Mouse (Mus musculus): ENCODE measurements at regions not wholly inside any gene's neighbourhood (a gene's known extent, or its start where the extent isn't known, plus 50 kb on each side); places are given as distances from the start of the nearest gene placed in this dataset.

- H3K9me3 ChIP-seq = no peaks in the 10 kb centered on the region
- H3K36me3 ChIP-seq = no peaks in the 10 kb centered on the region
- H3K9ac ChIP-seq = no peak overlapping the region
- 64% methylated on average over 3 of the region's 3 CpGs for WGBS
- ATAC-seq (ENCODE audit: insufficient number of reproducible peaks, low FRiP score, low TSS enrichment, low read depth) = no peak
- H3K27me3 ChIP-seq = 0 out of 2 replicates have a peak, but pooled peaks cover 6% of the 10 kb centered on the region
- H3K4me2 ChIP-seq = no peak overlapping the region
- H3K4me1 ChIP-seq = 0 out of 2 replicates have a peak, but pooled peaks cover 3% of the 10 kb centered on the region
- H3K27ac ChIP-seq = no peak overlapping the region
- H3K4me3 ChIP-seq = no peak overlapping the region
Measured at GRCm38 (mm10) chr10:119028480-119029137, 158.6 kb upstream of the Dyrk2 start.

- ATAC-seq (ENCODE audit: insufficient number of reproducible peaks, low FRiP score, low TSS enrichment, low read depth) = no peak
- Histone ChIP-seq H3K4me3 (no peak overlapping the region), H3K9me3 (no peaks in the 10 kb centered on the region), H3K27ac (no peak overlapping the region), H3K27me3 (0 out of 2 replicates have a peak, but pooled peaks cover 6% of the 10 kb centered on the region), H3K9ac (no peak overlapping the region), H3K4me1 (0 out of 2 replicates have a peak, but pooled peaks cover 3% of the 10 kb centered on the region), H3K4me2 (no peak overlapping the region), H3K36me3 (no peaks in the 10 kb centered on the region)
- 48% methylated on average over 6 of the region's 6 CpGs for WGBS
Measured at GRCm38 (mm10) chr10:119027241-119027901, 157.4 kb upstream of the Dyrk2 start.

- no peak overlapping the region for H3K4me2 ChIP-seq
- 57% methylated on average over 4 of the region's 4 CpGs for WGBS
- H3K27me3 ChIP-seq = 0 out of 2 replicates have a peak, but pooled peaks cover 6% of the 10 kb centered on the region
- H3K27ac ChIP-seq = no peak overlapping the region
- no peaks in the 10 kb centered on the region for H3K36me3 ChIP-seq
- no peak overlapping the region for H3K9ac ChIP-seq
- ATAC-seq (ENCODE audit: insufficient number of reproducible peaks, low FRiP score, low TSS enrichment, low read depth) = no peak
- H3K4me3 ChIP-seq = no peak overlapping the region
- H3K9me3 ChIP-seq = no peaks in the 10 kb centered on the region
- 0 out of 2 replicates have a peak, but pooled peaks cover 3% of the 10 kb centered on the region for H3K4me1 ChIP-seq
Measured at GRCm38 (mm10) chr10:119026291-119026690, 156.3 kb upstream of the Dyrk2 start.

GRCm38 (mm10) chr10:119024425-119024824 lies 154.4 kb upstream of the Dyrk2 start:
- no peak for ATAC-seq (ENCODE audit: insufficient number of reproducible peaks, low FRiP score, low TSS enrichment, low read depth)
- Histone ChIP-seq H3K9me3 (no peaks in the 10 kb centered on the region), H3K4me3 (no peak overlapping the region), H3K27ac (no peak overlapping the region), H3K9ac (no peak overlapping the region), H3K36me3 (no peaks in the 10 kb centered on the region), H3K4me2 (no peak overlapping the region), H3K4me1 (0 out of 2 replicates have a peak, but pooled peaks cover 3% of the 10 kb centered on the region), H3K27me3 (0 out of 2 replicates have a peak, but pooled peaks cover 6% of the 10 kb centered on the region)
- WGBS = 32% methylated on average over 9 of the region's 9 CpGs

GRCm38 (mm10) chr10:119019082-119019481 lies 149.1 kb upstream of the Dyrk2 start:
- ATAC-seq (ENCODE audit: insufficient number of reproducible peaks, low FRiP score, low TSS enrichment, low read depth) = no peak
- Histone ChIP-seq H3K9ac (no peak overlapping the region), H3K4me2 (no peak overlapping the region), H3K4me1 (peaks cover 10% of the 10 kb centered on the region; the same call in 1 of the 2 replicates), H3K9me3 (no peaks in the 10 kb centered on the region), H3K27me3 (no peaks in the 10 kb centered on the region), H3K4me3 (no peak overlapping the region), H3K36me3 (no peaks in the 10 kb centered on the region), H3K27ac (no peak overlapping the region)
- 92% methylated on average over 10 of the region's 10 CpGs for WGBS

GRCm38 (mm10) chr10:119018490-119018889 lies 148.5 kb upstream of the Dyrk2 start:
- no peak for ATAC-seq (ENCODE audit: insufficient number of reproducible peaks, low FRiP score, low TSS enrichment, low read depth)
- no peaks in the 10 kb centered on the region for H3K27me3 ChIP-seq
- H3K4me3 ChIP-seq = no peak overlapping the region
- no peak overlapping the region for H3K4me2 ChIP-seq
- H3K9ac ChIP-seq = no peak overlapping the region
- H3K36me3 ChIP-seq = no peaks in the 10 kb centered on the region
- peaks cover 14% of the 10 kb centered on the region; the same call in 1 of the 2 replicates for H3K4me1 ChIP-seq
- H3K9me3 ChIP-seq = no peaks in the 10 kb centered on the region
- no peak overlapping the region for H3K27ac ChIP-seq
- WGBS = 81% methylated on average over 4 of the region's 4 CpGs

- no peak overlapping the region for H3K9ac ChIP-seq
- no peak overlapping the region for H3K4me2 ChIP-seq
- H3K27me3 ChIP-seq = no peaks in the 10 kb centered on the region
- H3K4me3 ChIP-seq = no peak overlapping the region
- H3K27ac ChIP-seq = no peak overlapping the region
- peaks cover 18% of the 10 kb centered on the region for H3K4me1 ChIP-seq
- H3K9me3 ChIP-seq = no peaks in the 10 kb centered on the region
- WGBS = 82% methylated on average over 8 of the region's 8 CpGs
- no peaks in the 10 kb centered on the region for H3K36me3 ChIP-seq
- ATAC-seq (ENCODE audit: insufficient number of reproducible peaks, low FRiP score, low TSS enrichment, low read depth) = no peak
Measured at GRCm38 (mm10) chr10:119016104-119016503, 146.1 kb upstream of the Dyrk2 start.

GRCm38 (mm10) chr10:119015311-119016055 lies 145.5 kb upstream of the Dyrk2 start:
- no peak for ATAC-seq (ENCODE audit: insufficient number of reproducible peaks, low FRiP score, low TSS enrichment, low read depth)
- no peak overlapping the region for H3K9ac ChIP-seq
- H3K9me3 ChIP-seq = no peaks in the 10 kb centered on the region
- peaks cover 22% of the 10 kb centered on the region for H3K4me1 ChIP-seq
- no peak overlapping the region for H3K4me3 ChIP-seq
- no peaks in the 10 kb centered on the region for H3K27me3 ChIP-seq
- WGBS = 51% methylated on average over 16 of the region's 16 CpGs
- no peak overlapping the region for H3K4me2 ChIP-seq
- H3K36me3 ChIP-seq = no peaks in the 10 kb centered on the region
- H3K27ac ChIP-seq = no peak overlapping the region

GRCm38 (mm10) chr10:119014731-119015130 lies 144.7 kb upstream of the Dyrk2 start:
- WGBS = 89% methylated on average over 4 of the region's 4 CpGs
- Histone ChIP-seq H3K9me3 (no peaks in the 10 kb centered on the region), H3K4me1 (peaks cover 22% of the 10 kb centered on the region), H3K9ac (no peak overlapping the region), H3K27ac (no peak overlapping the region), H3K4me3 (no peak overlapping the region), H3K27me3 (no peaks in the 10 kb centered on the region), H3K4me2 (no peak overlapping the region), H3K36me3 (no peaks in the 10 kb centered on the region)
- ATAC-seq (ENCODE audit: insufficient number of reproducible peaks, low FRiP score, low TSS enrichment, low read depth) = no peak

GRCm38 (mm10) chr10:119013758-119014157 lies 143.7 kb upstream of the Dyrk2 start:
- peaks cover 28% of the 10 kb centered on the region for H3K4me1 ChIP-seq
- H3K36me3 ChIP-seq = no peaks in the 10 kb centered on the region
- H3K4me3 ChIP-seq = no peak overlapping the region
- H3K27ac ChIP-seq = no peak overlapping the region
- WGBS = 67% methylated on average over 4 of the region's 4 CpGs
- no peak overlapping the region for H3K9ac ChIP-seq
- no peak overlapping the region for H3K4me2 ChIP-seq
- H3K27me3 ChIP-seq = no peaks in the 10 kb centered on the region
- ATAC-seq (ENCODE audit: insufficient number of reproducible peaks, low FRiP score, low TSS enrichment, low read depth) = no peak
- no peaks in the 10 kb centered on the region for H3K9me3 ChIP-seq

GRCm38 (mm10) chr10:119011511-119011910 lies 141.5 kb upstream of the Dyrk2 start:
- Histone ChIP-seq H3K27me3 (no peaks in the 10 kb centered on the region), H3K4me2 (no peak overlapping the region), H3K36me3 (no peaks in the 10 kb centered on the region), H3K9me3 (no peaks in the 10 kb centered on the region), H3K4me1 (peaks cover 34% of the 10 kb centered on the region), H3K9ac (no peak overlapping the region), H3K4me3 (no peak overlapping the region), H3K27ac (no peak overlapping the region)
- ATAC-seq (ENCODE audit: insufficient number of reproducible peaks, low FRiP score, low TSS enrichment, low read depth) = no peak
- 68% methylated on average over 6 of the region's 6 CpGs for WGBS

- ATAC-seq (ENCODE audit: insufficient number of reproducible peaks, low FRiP score, low TSS enrichment, low read depth) = no peak
- Histone ChIP-seq H3K9me3 (no peaks in the 10 kb centered on the region), H3K4me1 (peaks cover 34% of the 10 kb centered on the region), H3K9ac (no peak overlapping the region), H3K27me3 (no peaks in the 10 kb centered on the region), H3K4me2 (no peak overlapping the region), H3K36me3 (no peaks in the 10 kb centered on the region), H3K4me3 (no peak overlapping the region), H3K27ac (no peak overlapping the region)
- WGBS = 37% methylated on average over 7 of the region's 7 CpGs
Measured at GRCm38 (mm10) chr10:119010884-119011283, 140.9 kb upstream of the Dyrk2 start.

Measured in limb, embryonic 15.5 days (tissue).